Mouse (Mus musculus) layer of hippocampus, adult 2 months (tissue): ENCODE results near the gene Lrrk1. TPM values are rescaled to one million over a fixed set of nuclear protein-coding genes. Genes with fewer than 3 reads are reported as not detected.
A peak's percentile ranks its signal among the peaks of the same experiment; 100 is the strongest.

Experiments used
- DNase-seq, 2 experiments: peaks; one replicate each; pipeline ENCODE4 v3.0.0; 2022; ENCODE audit warnings: low spot score in 2 of 2
- H3K27ac ChIP-seq: fragments of 200-600 bp; 2 replicates; pipeline ENCODE4 v1.8.1; 2022
- H3K4me3 ChIP-seq: fragments of 200-600 bp; 2 replicates; pipeline ENCODE4 v1.8.1; 2022; ENCODE audit warnings: mild to moderate bottlenecking
- CTCF ChIP-seq: fragments of 200-600 bp; conservative IDR thresholded peaks from 2 replicates; pipeline ENCODE4 v1.8.1; 2022; ENCODE audit warnings: antibody characterized with exemption, mild to moderate bottlenecking, moderate library complexity
- total RNA-seq, 2 experiments: library from RNA; stranded (reverse); gene quantifications; 2 replicates each; pipeline ENCODE4 v1.2.3; 2021

Gene Lrrk1
- total RNA-seq, 2 experiments from 2014 or later = 2.5 to 3.1 TPM

DNA sequence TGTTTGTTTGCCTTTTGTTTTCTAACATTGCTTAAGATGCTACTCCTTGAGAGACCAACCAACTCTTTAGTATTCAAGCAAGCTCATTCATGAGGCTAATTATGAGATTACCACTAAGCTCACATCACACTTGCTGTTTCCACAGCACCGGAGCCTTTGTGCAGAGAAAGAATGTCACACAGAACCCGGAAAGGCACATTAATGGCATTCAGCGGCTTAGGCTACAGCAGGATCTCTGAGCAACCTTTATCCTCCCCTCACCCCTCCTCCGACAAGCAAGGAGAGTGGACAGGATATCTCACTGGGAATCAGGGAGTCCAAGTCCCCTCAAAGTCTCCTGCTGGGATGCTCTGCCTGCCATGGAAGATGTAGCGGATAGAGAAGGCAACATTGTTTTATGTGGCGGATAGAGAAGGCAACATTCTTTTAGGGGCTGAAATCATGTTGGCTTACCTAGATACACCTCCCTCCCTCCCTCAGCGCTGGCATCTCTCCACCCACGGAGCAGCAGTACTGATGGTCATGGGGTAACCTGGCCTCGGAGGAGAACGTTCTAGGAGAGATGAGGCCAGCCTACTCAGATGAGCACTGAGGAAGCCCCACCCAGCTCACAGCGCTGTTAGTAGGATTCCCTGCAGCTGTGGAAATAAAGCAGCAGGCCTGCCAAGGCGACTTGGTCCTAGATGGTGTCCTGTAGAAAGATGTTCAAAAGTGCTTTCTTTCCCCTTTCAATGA is 91.1 kb downstream of the Lrrk1 start:
- no peak for TF ChIP-seq CTCF
- DNase-seq = no peak
- Histone ChIP-seq H3K27ac (no peak overlapping the region), H3K4me3 (no peak overlapping the region)

DNA sequence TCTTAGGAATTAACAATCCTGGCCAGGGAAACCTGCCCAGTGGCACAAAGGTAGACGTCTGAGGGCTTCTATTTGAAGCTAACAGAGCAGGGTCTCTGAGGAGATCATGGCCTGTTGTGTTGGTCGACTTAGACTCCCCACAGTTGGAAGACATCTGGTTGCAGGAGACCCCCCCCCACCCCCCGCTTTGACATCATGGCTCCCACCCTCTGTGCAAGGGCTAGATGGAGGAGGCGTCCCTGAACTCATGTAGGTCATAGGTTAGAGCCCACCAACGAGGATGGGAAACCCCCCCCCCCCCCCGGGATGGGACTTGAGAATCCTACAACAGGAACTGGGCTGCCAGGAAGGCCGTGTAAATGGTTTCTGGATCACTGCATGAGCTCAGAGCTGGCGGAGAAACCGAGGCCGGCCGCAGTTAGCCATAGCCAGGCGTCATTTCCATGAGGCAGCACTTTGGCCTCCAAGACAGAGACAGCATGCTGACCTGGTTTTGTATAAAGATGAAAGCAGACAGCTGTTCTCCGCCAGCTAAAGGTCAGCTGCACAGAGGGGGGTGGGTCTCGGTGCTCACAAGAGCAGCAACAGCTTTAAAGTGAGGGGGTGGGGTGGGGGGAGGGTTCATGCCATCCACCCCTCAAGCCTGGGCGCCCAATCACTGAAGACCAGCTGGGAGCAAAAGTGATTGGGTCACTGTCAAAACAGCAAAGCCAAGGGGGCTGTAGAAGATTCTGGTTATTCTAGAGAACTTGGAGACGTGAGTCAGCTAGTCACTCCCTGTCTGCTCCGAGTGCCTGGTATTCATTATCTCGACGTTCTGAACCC is 95.4 kb downstream of the Lrrk1 start:
- no peak overlapping the region for H3K4me3 ChIP-seq
- H3K27ac ChIP-seq = no peak overlapping the region
- DNase-seq = no peak
- TF ChIP-seq CTCF = no peak

DNA sequence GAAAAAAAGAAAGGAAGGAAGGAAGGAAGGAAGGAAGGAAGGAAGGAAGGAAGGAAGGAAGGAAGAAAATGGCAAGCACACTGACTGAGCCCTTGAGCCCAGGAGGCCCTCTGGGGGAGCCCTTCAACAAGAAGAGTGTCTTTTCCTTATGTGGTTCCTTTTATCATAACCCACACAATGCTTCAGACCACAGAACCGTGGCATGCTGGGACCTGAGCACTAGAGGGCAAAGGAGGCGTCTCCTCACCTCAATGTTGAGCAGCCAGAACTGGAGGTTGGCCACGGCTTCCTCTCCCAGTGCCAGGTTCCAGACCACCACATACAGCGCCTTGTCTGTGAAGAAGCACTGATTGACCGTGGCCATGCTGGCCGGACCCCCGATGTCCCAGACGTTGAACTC is 96.1 kb downstream of the Lrrk1 start:
- Histone ChIP-seq H3K27ac (no peak overlapping the region), H3K4me3 (no peak overlapping the region)
- no peak for TF ChIP-seq CTCF
- no peak for DNase-seq

DNA sequence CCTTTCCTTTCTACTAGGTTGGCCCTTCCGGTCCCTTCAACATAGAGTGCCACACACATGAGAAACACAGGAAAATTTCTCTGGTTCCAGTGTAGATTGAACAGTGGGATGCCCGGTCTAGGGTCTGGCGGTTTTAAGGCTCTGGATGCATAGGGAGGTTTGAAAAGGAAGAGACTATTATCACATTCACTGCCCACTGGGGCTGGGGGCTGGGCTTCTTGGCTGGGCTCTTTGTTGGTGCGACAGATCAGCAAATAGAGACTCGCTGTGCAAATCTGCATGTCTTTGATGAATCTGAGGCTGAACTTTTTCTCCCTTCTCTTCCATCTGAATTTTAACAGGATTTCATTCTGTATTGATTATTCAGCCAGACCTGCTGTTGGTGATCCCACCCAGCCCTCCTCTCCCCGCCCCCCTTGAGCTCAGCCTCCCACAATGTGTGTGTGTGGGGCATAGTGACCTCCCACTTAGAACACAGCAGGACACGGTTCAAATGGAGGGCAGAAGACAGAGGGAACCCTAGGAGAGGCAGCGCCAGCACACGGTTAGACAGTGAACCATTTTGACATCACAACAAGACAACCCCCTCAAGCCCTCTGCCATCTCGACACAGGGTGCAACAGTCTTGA is 105.1 kb downstream of the Lrrk1 start:
- TF ChIP-seq CTCF = no peak
- Histone ChIP-seq H3K27ac (no peak overlapping the region), H3K4me3 (no peak overlapping the region)
- DNase-seq = no peak

DNA sequence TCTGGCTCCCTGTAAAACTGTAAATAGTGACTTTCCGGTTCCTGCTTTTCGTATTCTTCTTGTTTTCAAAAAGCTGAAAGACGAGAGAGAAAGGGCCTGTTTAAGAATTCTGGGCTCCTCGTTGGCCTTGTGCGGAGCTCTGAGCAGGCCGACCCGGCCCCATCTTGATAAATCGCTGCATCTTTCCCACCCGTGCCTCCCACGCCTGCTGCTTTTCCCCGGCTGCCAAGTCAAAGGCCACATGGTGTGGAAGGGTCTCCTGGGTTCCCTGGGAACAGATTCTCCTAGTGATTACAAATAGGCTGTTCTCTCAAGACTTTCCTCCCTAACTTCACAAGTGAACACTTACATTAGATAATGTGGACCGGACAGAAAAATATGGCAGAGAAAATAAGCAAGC is 105.9 kb downstream of the Lrrk1 start:
- TF ChIP-seq CTCF = no peak
- no peak for DNase-seq
- H3K27ac ChIP-seq = no peak overlapping the region
- H3K4me3 ChIP-seq = no peak overlapping the region

DNA sequence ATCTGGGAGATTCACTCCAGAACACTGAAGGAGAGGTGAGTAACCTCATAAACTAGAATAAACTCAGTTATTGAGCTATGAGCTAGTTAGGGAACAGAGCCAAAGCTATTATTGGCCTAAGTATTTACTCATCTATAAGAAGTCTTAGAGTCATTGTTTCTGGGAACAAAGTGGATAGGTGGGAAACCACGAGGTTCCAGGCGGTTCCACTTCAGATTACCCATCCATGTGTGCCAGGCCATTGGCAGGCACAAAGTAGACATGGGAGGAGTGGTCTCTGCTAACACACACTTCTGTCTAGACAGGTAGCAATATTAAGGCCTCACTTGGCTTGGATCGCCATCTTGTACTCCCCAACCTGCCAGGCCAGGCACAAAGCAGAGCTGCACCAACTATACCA is 110.1 kb downstream of the Lrrk1 start:
- no peak for TF ChIP-seq CTCF
- no peak overlapping the region for H3K4me3 ChIP-seq
- H3K27ac ChIP-seq = no peak overlapping the region
- no peak for DNase-seq

DNA sequence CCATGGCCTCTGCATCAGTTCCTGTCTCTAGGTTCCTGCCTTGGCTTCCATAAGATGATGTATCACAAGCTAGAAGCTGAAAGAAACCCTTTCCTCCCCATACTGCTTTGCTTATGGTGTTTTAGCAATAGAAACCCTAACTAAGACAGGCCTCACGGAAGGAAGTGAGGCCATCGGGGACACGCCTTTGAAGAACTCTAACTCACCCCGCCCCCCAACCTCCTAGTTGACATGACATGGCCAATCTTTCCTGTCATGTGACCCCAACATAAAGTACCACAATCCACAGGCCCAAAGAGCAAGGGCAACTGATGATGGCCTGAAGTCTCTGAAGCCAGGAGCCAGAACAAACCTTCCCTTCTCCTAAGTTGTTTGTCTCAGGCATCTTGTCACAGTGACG is 114.7 kb downstream of the Lrrk1 start:
- DNase-seq = no peak
- Histone ChIP-seq H3K27ac (no peak overlapping the region), H3K4me3 (no peak overlapping the region)
- TF ChIP-seq CTCF = no peak

DNA sequence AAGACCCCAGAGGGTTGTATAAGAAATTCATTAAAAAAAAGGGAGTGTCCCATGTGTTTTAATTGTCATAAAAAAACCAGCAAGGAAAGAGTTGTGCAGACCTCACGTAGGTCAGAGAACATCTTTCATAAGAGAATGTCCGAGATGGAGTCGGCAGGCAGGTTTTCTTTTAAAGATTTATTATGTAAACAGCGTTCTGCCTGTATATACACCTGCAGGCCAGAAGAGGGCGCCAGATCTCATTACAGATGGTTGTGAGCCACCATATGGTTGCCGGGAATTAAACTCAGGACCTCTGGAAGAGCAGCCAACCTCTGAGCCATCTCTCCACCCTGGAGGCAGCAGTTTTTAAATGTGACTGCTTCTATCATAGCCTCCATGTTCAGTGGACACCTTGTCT is 116.9 kb downstream of the Lrrk1 start:
- peak; percentile 67 for TF ChIP-seq CTCF
- DNase-seq = no peak
- Histone ChIP-seq H3K4me3 (no peak overlapping the region), H3K27ac (no peak overlapping the region)

DNA sequence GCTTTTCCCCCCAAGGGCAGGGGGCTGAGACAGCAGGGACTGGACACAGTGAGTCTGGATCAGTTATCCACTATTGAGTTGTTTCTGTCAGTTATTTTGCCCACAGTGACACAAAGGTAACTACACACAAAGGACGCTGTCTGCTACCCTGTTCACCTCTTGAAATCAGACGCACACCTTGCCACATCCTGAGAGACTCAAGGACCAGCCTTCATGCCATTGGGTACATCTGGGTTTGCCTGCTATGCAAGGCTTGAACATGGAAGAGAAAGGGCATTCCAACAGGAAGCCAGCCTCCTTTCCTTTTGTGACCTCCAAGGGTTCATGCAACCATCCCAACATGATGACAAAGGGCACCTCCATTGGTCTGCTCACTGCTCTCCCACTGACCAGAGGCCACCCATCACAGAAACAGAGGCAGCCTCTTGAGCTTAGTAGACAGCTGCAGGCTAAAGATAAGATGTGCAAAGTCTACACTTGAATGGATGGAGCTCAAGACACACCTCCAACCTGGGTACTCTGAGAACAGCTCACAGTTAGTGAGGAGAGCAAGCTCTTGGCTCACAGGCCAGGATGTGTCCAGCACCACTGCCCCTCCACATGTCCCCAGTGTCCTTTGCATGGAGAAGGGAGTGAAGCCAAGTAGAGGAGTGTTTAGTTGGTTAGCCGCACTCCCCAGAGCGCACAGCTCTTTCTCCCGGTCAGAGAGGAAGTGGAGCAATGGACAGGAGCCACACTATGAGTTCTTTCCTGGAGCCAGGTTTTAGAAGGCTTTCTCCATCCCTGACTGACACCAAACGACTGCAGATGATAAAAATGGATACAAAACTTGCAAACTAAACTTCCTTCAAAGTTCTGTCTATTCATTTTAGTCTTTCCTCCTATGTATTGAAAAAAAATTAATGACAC is 121.0 kb downstream of the Lrrk1 start:
- no peak for DNase-seq
- no peak for TF ChIP-seq CTCF
- Histone ChIP-seq H3K27ac (no peak overlapping the region), H3K4me3 (no peak overlapping the region)

DNA sequence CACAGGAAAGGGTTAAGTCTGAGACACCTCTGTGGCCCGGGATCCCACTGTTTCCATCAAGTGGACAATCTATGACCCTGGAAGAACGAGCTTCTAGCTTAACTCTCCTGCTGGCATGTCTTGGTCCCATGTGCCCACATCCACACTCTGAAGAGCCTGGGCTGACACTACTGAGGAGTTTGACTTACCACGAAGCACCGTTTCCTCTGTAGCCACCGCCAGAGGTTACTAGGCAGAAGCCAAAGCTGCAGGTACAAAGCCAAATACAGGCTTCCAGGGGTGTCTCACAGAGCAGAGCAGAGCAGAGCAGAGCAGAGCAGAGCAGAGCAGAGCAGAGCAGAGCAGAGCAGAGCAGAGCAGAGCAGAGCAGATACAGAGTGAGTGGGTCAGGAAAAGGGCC is 124.7 kb downstream of the Lrrk1 start:
- Histone ChIP-seq H3K27ac (no peak overlapping the region), H3K4me3 (no peak overlapping the region)
- TF ChIP-seq CTCF = no peak
- no peak for DNase-seq

DNA sequence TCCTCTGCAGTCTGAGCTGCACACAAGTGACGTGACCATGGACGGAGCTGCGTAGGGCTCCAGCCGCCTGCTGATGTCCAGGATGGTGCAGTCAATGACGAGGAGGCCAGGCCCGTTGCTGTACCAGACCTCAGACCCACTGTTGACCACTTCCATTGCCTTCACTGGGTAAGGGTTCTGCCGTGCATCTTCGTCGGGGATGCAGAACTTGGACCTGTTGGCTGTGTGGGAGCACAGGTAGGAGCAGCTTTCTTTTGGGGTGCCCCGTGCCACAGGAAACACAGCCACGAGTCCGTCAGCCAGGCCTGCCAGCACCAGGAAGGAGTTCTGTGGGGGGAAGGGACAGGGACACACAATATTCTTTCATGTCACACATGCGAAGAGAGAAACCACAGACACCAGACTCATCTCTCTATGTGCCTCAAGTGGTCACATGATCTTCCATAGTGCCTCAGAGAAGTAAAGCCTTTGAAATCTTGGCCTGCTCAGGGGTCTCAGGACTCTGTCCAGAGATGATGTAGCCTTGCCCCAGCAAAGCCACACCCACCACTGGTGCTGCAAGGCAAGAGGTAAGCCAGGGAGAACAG is 125.5 kb downstream of the Lrrk1 start:
- no peak for DNase-seq
- Histone ChIP-seq H3K4me3 (no peak overlapping the region), H3K27ac (no peak overlapping the region)
- no peak for TF ChIP-seq CTCF

DNA sequence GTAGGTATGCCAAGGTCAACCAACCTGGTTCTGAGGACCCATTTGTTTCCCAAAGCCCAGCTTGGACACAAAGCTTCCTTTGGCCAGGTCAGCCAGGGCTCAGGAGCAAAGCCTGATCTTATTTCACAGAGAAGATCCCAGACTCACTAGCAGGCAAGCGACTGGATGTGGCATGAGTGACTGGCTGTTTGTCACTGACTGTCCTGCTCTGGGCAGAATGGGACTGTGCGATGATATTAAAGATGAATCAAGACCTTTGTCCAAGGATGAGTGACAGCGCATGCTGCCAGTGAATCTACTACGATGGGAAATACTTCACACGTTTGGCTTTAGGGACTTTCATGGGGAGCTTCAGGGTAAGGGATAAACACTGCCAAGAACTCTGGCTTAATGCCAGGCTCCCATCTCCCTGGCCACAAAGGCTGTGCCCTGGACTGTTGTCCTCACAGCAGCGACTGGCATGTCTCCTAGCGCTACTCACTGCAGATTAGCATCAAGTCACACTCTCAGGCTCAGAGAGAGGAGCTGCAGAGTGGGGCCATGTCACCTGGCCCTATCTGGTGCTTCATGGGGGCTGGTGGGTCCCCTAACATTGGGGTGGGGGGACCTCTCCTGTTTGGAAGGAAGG is 127.3 kb downstream of the Lrrk1 start:
- DNase-seq = no peak
- Histone ChIP-seq H3K4me3 (no peak overlapping the region), H3K27ac (no peak overlapping the region)
- TF ChIP-seq CTCF = no peak
